Mouse (Mus musculus) forebrain, postnatal 0 days (tissue): Measurements from ENCODE around the gene Cbarp. TPM values are rescaled to one million over a fixed set of nuclear protein-coding genes. Genes with fewer than 3 reads are reported as not detected.

Experiments
- ATAC-seq: fragments of 200-750 bp; cut with Nextera tagmentation; 2 replicates; pipeline ENCODE4 v1.8.0; 2017; ENCODE audit warnings: mild to moderate bottlenecking, moderate library complexity
- DNase-seq: peaks from one replicate; pipeline ENCODE4 v3.0.0-alpha.2; 2015
- H3K27ac ChIP-seq: fragments of 300-500 bp; sonication (generic); 2 replicates; pipeline ENCODE4 v1.5.1; 2014; ENCODE audit warnings: low read depth, mild to moderate bottlenecking, antibody characterized with exemption, low read length, moderate library complexity, mixed read lengths
- H3K27me3 ChIP-seq: fragments of 300-500 bp; sonication (generic); 2 replicates; pipeline ENCODE4 v1.6.1; 2014; ENCODE audit warnings: mild to moderate bottlenecking, low read length, mixed read lengths; ENCODE audit not compliant: insufficient read depth
- H3K36me3 ChIP-seq: fragments of 300-500 bp; sonication (generic); 2 replicates; pipeline ENCODE4 v1.6.1; 2014; ENCODE audit warnings: mild to moderate bottlenecking, moderate library complexity; ENCODE audit not compliant: insufficient read depth
- H3K4me1 ChIP-seq: fragments of 300-500 bp; sonication (generic); 2 replicates; pipeline ENCODE4 v1.6.1; 2014; ENCODE audit warnings: antibody characterized with exemption; ENCODE audit not compliant: insufficient read depth
- H3K4me2 ChIP-seq: fragments of 300-500 bp; sonication (generic); 2 replicates; pipeline ENCODE4 v1.6.1; 2014; ENCODE audit warnings: low read depth, mild to moderate bottlenecking, moderate library complexity
- H3K4me3 ChIP-seq: fragments of 300-500 bp; sonication (generic); 2 replicates; pipeline ENCODE4 v1.5.1; 2014; ENCODE audit warnings: low read depth, low read length, mixed read lengths
- H3K9ac ChIP-seq: fragments of 300-500 bp; sonication (generic); 2 replicates; pipeline ENCODE4 v1.6.1; 2014; ENCODE audit warnings: mild to moderate bottlenecking
- H3K9me3 ChIP-seq: fragments of 300-500 bp; sonication (generic); 2 replicates; pipeline ENCODE4 v1.6.1; 2016; ENCODE audit warnings: low read length
- CTCF ChIP-seq: sonication (generic); IDR thresholded peaks from 2 replicates; pipeline ENCODE4 v1.5.1; 2016; ENCODE audit warnings: antibody characterized with exemption, control low read depth, low read depth
- WGBS: fragments of 180-500 bp; shearing (Covaris S2); extraction: QIAGEN DNeasy Blood & Tissue Kit; methylation state at CpG from one replicate; pipeline ENCODE4 v1.1.7; 2014; 5-methylcytosine and 5-hydroxymethylcytosine counted together
- polyA plus RNA-seq: library from polyadenylated mRNA; unstranded; fragments of >200 nt; fragmentation: Nextera tagmentation; extraction: Ambion mirVana; gene quantifications from 2 replicates; pipeline ENCODE4 v1.2.1, GENCODE M21; 2015
- total RNA-seq: library from RNA; depleted of rRNA; stranded (reverse); fragments of >200 nt; gene quantifications from 2 replicates; pipeline ENCODE4 v1.2.3, GENCODE M21; 2014

The Cbarp gene
- total and polyA plus RNA-seq, 2 experiments from 2014 or later: 68.2 to 151 TPM

DNA sequence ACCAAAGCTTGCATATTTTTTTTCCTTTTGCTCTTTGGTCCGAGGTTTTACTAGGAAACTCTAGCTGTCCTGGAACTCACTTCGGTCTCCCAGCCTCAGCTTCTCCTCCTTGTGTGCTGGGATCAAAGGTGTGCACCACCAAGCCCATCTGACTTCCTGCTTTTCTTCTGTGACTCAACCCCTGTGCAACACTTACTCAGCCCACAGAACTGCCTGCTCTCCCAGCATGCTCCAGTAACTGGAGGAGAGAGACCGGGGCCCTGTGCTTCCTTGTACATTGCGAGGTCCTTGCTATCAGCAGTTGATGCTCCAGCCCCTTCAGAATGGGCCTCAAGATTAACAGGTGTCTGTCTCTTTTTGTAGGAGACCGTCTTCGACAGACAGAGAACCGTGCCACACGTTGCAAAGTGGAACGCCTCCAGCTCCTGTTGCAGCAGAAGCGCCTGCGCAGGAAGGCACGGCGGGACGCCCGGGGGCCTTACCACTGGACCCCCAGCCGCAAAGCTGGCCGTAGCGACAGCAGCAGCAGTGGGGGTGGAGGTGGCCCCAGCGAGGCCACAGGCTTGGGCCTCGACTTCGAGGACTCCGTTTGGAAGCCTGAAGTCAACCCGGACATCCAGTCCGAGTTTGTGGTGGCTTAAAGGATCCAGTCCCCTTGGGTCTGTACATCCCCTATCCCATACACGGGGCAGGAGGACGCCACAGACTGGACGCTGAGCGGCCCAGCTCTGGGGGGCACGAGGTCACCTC, 15.5 kb upstream of the Cbarp start:
- TF ChIP-seq CTCF: no peak
- no peaks in the 10 kb centered on the region for H3K9me3 ChIP-seq
- no peak overlapping the region for H3K4me3 ChIP-seq
- peak overlapping the region; percentile 87 for H3K27ac ChIP-seq
- H3K27me3 ChIP-seq: no peaks in the 10 kb centered on the region
- H3K36me3 ChIP-seq: peaks cover 50% of the 10 kb centered on the region
- peaks cover 27% of the 10 kb centered on the region for H3K4me1 ChIP-seq
- 82% methylated on average over 29 of the region's 29 CpGs for WGBS
- DNase-seq: no peak
- no peak overlapping the region for H3K9ac ChIP-seq
- no peak for ATAC-seq
- H3K4me2 ChIP-seq: no peak overlapping the region

DNA sequence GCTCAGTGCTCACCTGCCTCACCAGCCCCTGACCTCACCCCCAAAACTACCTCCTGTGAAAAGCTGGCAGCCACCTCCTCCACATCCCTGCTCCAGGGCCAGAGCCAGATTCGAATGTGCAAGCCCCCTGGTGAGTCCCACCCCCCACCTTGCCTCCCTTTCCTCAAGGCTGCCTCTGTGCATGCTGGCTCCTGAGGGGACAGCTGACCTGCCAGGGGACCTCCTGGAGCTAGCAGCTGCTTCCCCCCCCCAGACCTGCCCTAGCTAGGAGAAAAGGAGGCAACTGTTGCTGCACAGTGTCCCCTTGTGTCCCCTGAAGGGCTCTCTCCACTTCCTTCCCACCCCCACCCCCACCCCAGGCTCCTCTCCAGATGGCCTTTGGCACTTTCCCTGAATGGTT, 14.6 kb upstream of the Cbarp start:
- Histone ChIP-seq H3K4me3 (no peak overlapping the region), H3K9ac (no peak overlapping the region), H3K27ac (peak overlapping the region; percentile 9; the same call in 1 of the 2 replicates), H3K9me3 (no peaks in the 10 kb centered on the region), H3K4me1 (peaks cover 20% of the 10 kb centered on the region), H3K36me3 (peaks cover 50% of the 10 kb centered on the region), H3K27me3 (no peaks in the 10 kb centered on the region), H3K4me2 (no peak overlapping the region)
- WGBS: 44% methylated on average over 1 of the region's 1 CpGs
- no peak for TF ChIP-seq CTCF
- ATAC-seq (no peak), DNase-seq (no peak)

- WGBS: 82% methylated on average over 7 of the region's 7 CpGs
- Histone ChIP-seq H3K9ac (no peak overlapping the region), H3K27ac (0 out of 2 replicates have a peak overlapping the region, but pooled peaks have one; percentile 1), H3K4me2 (no peak overlapping the region), H3K27me3 (no peaks in the 10 kb centered on the region), H3K36me3 (peaks cover 50% of the 10 kb centered on the region), H3K9me3 (no peaks in the 10 kb centered on the region), H3K4me1 (peaks cover 18% of the 10 kb centered on the region), H3K4me3 (no peak overlapping the region)
- no peak for DNase-seq
- TF ChIP-seq CTCF: no peak
- no peak for ATAC-seq
These were observed 13.7 kb upstream of the Cbarp start for GRCm38 (mm10) chr10:80154384-80154783.

GRCm38 (mm10) chr10:80153713-80154112, 13.1 kb upstream of the Cbarp start:
- Histone ChIP-seq H3K27ac (peak overlapping the region; percentile 100; the same call in 1 of the 2 replicates), H3K36me3 (peaks cover 50% of the 10 kb centered on the region), H3K4me2 (peak overlapping the region; percentile 95; the same call in 1 of the 2 replicates), H3K27me3 (no peaks in the 10 kb centered on the region), H3K4me1 (peaks cover 18% of the 10 kb centered on the region), H3K4me3 (no peak overlapping the region), H3K9me3 (no peaks in the 10 kb centered on the region), H3K9ac (peak overlapping the region; percentile 100; the same call in 1 of the 2 replicates)
- no peak for TF ChIP-seq CTCF
- WGBS: 90% methylated on average over 19 of the region's 19 CpGs
- DNase-seq (no peak), ATAC-seq (no peak)

GRCm38 (mm10) chr10:80152873-80153260, 12.2 kb upstream of the Cbarp start:
- Histone ChIP-seq H3K4me3 (peak overlapping the region; percentile 98), H3K4me1 (peaks cover 18% of the 10 kb centered on the region), H3K27ac (peak overlapping the region; percentile 100), H3K9me3 (no peaks in the 10 kb centered on the region), H3K9ac (peak overlapping the region; percentile 100), H3K4me2 (peak overlapping the region; percentile 95), H3K36me3 (peaks cover 50% of the 10 kb centered on the region), H3K27me3 (no peaks in the 10 kb centered on the region)
- 31% methylated on average over 3 of the region's 3 CpGs for WGBS
- no peak for DNase-seq
- no peak for TF ChIP-seq CTCF
- ATAC-seq: no peak

DNA sequence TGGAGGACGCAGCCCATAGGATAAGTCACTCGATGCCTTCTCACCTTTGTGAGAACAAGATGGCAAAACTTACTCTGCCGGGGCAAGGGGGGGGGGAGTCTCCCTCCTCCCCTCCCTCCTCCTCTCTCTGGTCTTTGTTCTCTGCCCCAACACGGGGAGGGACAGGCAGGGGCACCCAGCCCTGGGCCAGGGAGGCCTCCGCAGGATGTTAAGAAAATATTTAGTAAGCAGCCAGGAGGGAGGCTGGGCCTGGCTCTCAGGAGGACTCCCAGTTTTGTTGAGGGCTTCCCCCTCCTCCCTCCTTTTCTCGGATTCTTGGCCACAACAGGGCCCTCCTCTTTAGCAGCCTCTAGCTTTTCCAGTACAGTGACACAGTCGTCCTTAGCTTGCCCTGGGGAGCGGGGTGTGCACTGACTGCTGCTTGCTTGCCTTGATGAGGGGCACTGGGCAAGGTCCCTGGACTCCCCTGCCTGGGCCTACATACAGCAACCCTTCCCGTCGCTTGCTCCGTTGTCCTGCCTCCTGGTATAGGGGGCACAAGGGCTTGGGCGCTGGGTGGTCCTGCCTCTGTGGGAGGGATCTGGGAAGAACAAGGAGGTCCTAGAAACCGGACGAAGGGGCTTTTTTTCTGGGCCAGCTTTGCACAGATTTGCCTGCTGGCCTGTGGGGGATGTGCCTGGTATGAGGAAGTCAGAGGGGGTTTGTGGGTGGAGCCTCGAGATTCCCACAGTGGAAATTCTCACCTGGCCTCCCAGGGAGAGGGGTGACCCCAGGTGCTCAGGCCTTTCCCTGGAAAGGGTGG, 11.6 kb upstream of the Cbarp start:
- DNase-seq: peak; percentile 47
- H3K4me3 ChIP-seq: peak overlapping the region; percentile 98
- WGBS: 4% methylated on average over 15 of the region's 15 CpGs

More for the DNA sequence above, 11.6 kb upstream of the Cbarp start:
- Histone ChIP-seq H3K27me3 (no peaks in the 10 kb centered on the region), H3K36me3 (peaks cover 46% of the 10 kb centered on the region), H3K9me3 (no peaks in the 10 kb centered on the region), H3K4me1 (peaks cover 18% of the 10 kb centered on the region), H3K9ac (peak overlapping the region; percentile 100), H3K27ac (peak overlapping the region; percentile 100), H3K4me2 (peak overlapping the region; percentile 95)
- TF ChIP-seq CTCF: no peak
- ATAC-seq: no peak
